Mouse (Mus musculus) lung, embryonic 14.5 days (tissue): ENCODE measurements around the gene Tmc7. TPM values are rescaled to one million over a fixed set of nuclear protein-coding genes. Genes with fewer than 3 reads are reported as not detected.

Experiments
- ATAC-seq: fragments of 200-750 bp; cut with Nextera tagmentation; 2 replicates; pipeline ENCODE4 v1.8.0; 2017; ENCODE audit warnings: mild to moderate bottlenecking, moderate TSS enrichment, moderate library complexity; ENCODE audit not compliant: insufficient read depth
- DNase-seq: peaks from one replicate; pipeline ENCODE4 v3.0.0-alpha.2; 2015
- H3K27ac ChIP-seq: fragments of 300-500 bp; sonication (generic); 2 replicates; pipeline ENCODE4 v1.5.1; 2014; ENCODE audit warnings: low read depth, mild to moderate bottlenecking, moderate library complexity
- H3K27me3 ChIP-seq: fragments of 300-500 bp; sonication (generic); 2 replicates; pipeline ENCODE4 v1.6.1; 2014; ENCODE audit warnings: low read length, control low read depth; ENCODE audit not compliant: insufficient read depth
- H3K36me3 ChIP-seq: fragments of 300-500 bp; sonication (generic); 2 replicates; pipeline ENCODE4 v1.6.1; 2014; ENCODE audit warnings: control low read depth; ENCODE audit not compliant: insufficient read depth
- H3K4me1 ChIP-seq: fragments of 300-500 bp; sonication (generic); 2 replicates; pipeline ENCODE4 v1.6.1; 2014; ENCODE audit warnings: antibody characterized with exemption, control low read depth; ENCODE audit not compliant: insufficient read depth
- H3K4me2 ChIP-seq: fragments of 300-500 bp; sonication (generic); 2 replicates; pipeline ENCODE4 v1.6.1; 2014; ENCODE audit warnings: mild to moderate bottlenecking
- H3K4me3 ChIP-seq: fragments of 300-500 bp; sonication (generic); 2 replicates; pipeline ENCODE4 v1.5.1; 2014; ENCODE audit warnings: low read depth, low read length
- H3K9ac ChIP-seq: fragments of 300-500 bp; sonication (generic); 2 replicates; pipeline ENCODE4 v1.6.1; 2014
- H3K9me3 ChIP-seq: fragments of 300-500 bp; sonication (generic); 2 replicates; pipeline ENCODE4 v1.6.1; 2016; ENCODE audit warnings: low read depth, low read length, control low read depth
- CTCF ChIP-seq: IDR thresholded peaks from 2 replicates; pipeline ENCODE4 v1.5.1; 2016; ENCODE audit warnings: antibody characterized with exemption, low read depth
- WGBS: fragments of 180-500 bp; shearing (Covaris S2); extraction: QIAGEN DNeasy Blood & Tissue Kit; methylation state at CpG from one replicate; pipeline ENCODE4 v1.1.7; 2014; 5-methylcytosine and 5-hydroxymethylcytosine counted together
- polyA plus RNA-seq: library from polyadenylated mRNA; unstranded; fragments of >200 nt; fragmentation: Nextera tagmentation; extraction: Ambion mirVana; gene quantifications from 2 replicates; pipeline ENCODE4 v1.2.1, GENCODE M21; 2014

Tmc7 gene
- polyA plus RNA-seq, 1 experiment from 2014 or later, result 2.2 TPM

GRCm38 (mm10) chr7:118503844-118504243 is 80.7 kb downstream of the Tmc7 start:
- peak; percentile 17 for DNase-seq

GRCm38 (mm10) chr7:118502333-118502732 is 82.2 kb downstream of the Tmc7 start:
- no peak overlapping the region for H3K9ac ChIP-seq
- no peaks in the 10 kb centered on the region for H3K27me3 ChIP-seq
- DNase-seq (no peak), ATAC-seq (no peak)
- no peak overlapping the region for H3K4me3 ChIP-seq
- TF ChIP-seq CTCF, result no peak
- no peaks in the 10 kb centered on the region for H3K9me3 ChIP-seq
- no peak overlapping the region for H3K27ac ChIP-seq
- no peaks in the 10 kb centered on the region for H3K4me1 ChIP-seq
- 68% methylated on average over 8 of the region's 8 CpGs for WGBS
- no peak overlapping the region for H3K4me2 ChIP-seq
- H3K36me3 ChIP-seq, result no peaks in the 10 kb centered on the region

More at GRCm38 (mm10) chr7:118503844-118504243, 80.7 kb downstream of the Tmc7 start:
- Histone ChIP-seq H3K4me3 (no peak overlapping the region), H3K4me2 (no peak overlapping the region), H3K27ac (no peak overlapping the region), H3K9ac (no peak overlapping the region), H3K36me3 (no peaks in the 10 kb centered on the region), H3K4me1 (no peaks in the 10 kb centered on the region), H3K9me3 (no peaks in the 10 kb centered on the region), H3K27me3 (no peaks in the 10 kb centered on the region)
- no peak; the same call in 1 of the 2 replicates for ATAC-seq
- WGBS, result 49% methylated on average over 4 of the region's 4 CpGs
- TF ChIP-seq CTCF, result no peak

- ATAC-seq (no peak), DNase-seq (no peak)
- no peak overlapping the region for H3K4me3 ChIP-seq
- H3K36me3 ChIP-seq, result no peaks in the 10 kb centered on the region
- TF ChIP-seq CTCF, result no peak
- 52% methylated on average over 7 of the region's 7 CpGs for WGBS
- H3K27me3 ChIP-seq, result no peaks in the 10 kb centered on the region
- H3K9me3 ChIP-seq, result no peaks in the 10 kb centered on the region
- no peaks in the 10 kb centered on the region for H3K4me1 ChIP-seq
- H3K4me2 ChIP-seq, result no peak overlapping the region
- no peak overlapping the region for H3K9ac ChIP-seq
- H3K27ac ChIP-seq, result no peak overlapping the region
Measured at GRCm38 (mm10) chr7:118499784-118500435, 84.6 kb downstream of the Tmc7 start.

GRCm38 (mm10) chr7:118498984-118499783 is 85.4 kb downstream of the Tmc7 start:
- Histone ChIP-seq H3K27me3 (no peaks in the 10 kb centered on the region), H3K36me3 (no peaks in the 10 kb centered on the region), H3K4me3 (no peak overlapping the region), H3K9ac (no peak overlapping the region), H3K4me2 (no peak overlapping the region), H3K4me1 (no peaks in the 10 kb centered on the region), H3K9me3 (no peaks in the 10 kb centered on the region), H3K27ac (no peak overlapping the region)
- 71% methylated on average over 12 of the region's 12 CpGs for WGBS
- DNase-seq (no peak), ATAC-seq (no peak)
- TF ChIP-seq CTCF, result no peak

- no peak overlapping the region for H3K4me2 ChIP-seq
- H3K27ac ChIP-seq, result no peak overlapping the region
- H3K9me3 ChIP-seq, result no peaks in the 10 kb centered on the region
- no peak for TF ChIP-seq CTCF
- no peak overlapping the region for H3K4me3 ChIP-seq
- no peak for DNase-seq
- WGBS, result 69% methylated on average over 4 of the region's 4 CpGs
- no peak overlapping the region for H3K9ac ChIP-seq
- no peak for ATAC-seq
- H3K36me3 ChIP-seq, result peaks cover 5% of the 10 kb centered on the region
- peaks cover 7% of the 10 kb centered on the region; the same call in 1 of the 2 replicates for H3K27me3 ChIP-seq
- peaks cover 9% of the 10 kb centered on the region for H3K4me1 ChIP-seq
Measured at GRCm38 (mm10) chr7:118494892-118495579, 89.5 kb downstream of the Tmc7 start.

- H3K36me3 ChIP-seq, result peaks cover 16% of the 10 kb centered on the region
- 71% methylated on average over 9 of the region's 9 CpGs for WGBS
- H3K9ac ChIP-seq, result no peak overlapping the region
- no peak for TF ChIP-seq CTCF
- H3K4me3 ChIP-seq, result no peak overlapping the region
- H3K27me3 ChIP-seq, result peaks cover 10% of the 10 kb centered on the region; the same call in 1 of the 2 replicates
- no peak overlapping the region for H3K27ac ChIP-seq
- H3K4me1 ChIP-seq, result peaks cover 15% of the 10 kb centered on the region
- H3K9me3 ChIP-seq, result no peaks in the 10 kb centered on the region
- H3K4me2 ChIP-seq, result no peak overlapping the region
- DNase-seq (peak; percentile 41), ATAC-seq (no peak)
Measured at GRCm38 (mm10) chr7:118493892-118494291, 90.6 kb downstream of the Tmc7 start.
